Mouse (Mus musculus) megakaryocyte-erythroid progenitor cell, adult 5-6 weeks (primary cell): ENCODE results near the gene Pilrb1. TPM values are rescaled to one million over a fixed set of nuclear protein-coding genes. Genes with fewer than 3 reads are reported as not detected.

ENCODE experiments used
- ATAC-seq: replicated peaks from 2 replicates; pipeline ENCODE4 v1.8.0; 2016; ENCODE audit warnings: mild to moderate bottlenecking, inconsistent platforms; ENCODE audit not compliant: severe bottlenecking, poor library complexity, low FRiP score, low TSS enrichment
- total RNA-seq, 2 experiments: library from RNA; stranded (forward) in 1 of 2; stranded (reverse) in 1 of 2; fragments of 200-1000, 215-1000 nt in 1 of 2; fragments of >200 nt in 1 of 2; fragmentation: Nextera tagmentation in 1 of 2; gene quantifications; 2 replicates each; pipeline ENCODE4 v1.2.3; 2014 to 2017

The Pilrb1 gene
- total RNA-seq, 2 experiments from 2014 or later = not detected

DNA sequence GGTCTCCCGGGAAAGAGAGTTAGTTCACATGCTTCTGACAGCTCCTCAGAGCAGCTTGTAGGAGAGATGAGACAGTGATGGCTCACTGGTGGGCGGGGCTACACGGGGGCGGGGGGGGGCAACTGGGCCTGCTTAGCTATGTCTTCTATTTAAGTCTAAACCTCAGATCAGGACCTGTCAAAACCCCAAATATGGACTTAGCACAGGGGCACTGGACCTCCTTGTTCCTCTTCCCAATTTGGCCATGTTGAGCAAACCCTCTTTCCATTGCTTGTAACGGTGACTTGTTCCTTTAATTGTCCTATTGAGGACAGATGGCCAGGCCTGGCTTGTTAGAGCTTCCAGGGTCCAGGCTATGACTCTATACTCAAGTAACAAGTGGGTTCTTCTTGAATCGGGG is 26.4 kb downstream of the Pilrb1 start:
- ATAC-seq = no peak

DNA sequence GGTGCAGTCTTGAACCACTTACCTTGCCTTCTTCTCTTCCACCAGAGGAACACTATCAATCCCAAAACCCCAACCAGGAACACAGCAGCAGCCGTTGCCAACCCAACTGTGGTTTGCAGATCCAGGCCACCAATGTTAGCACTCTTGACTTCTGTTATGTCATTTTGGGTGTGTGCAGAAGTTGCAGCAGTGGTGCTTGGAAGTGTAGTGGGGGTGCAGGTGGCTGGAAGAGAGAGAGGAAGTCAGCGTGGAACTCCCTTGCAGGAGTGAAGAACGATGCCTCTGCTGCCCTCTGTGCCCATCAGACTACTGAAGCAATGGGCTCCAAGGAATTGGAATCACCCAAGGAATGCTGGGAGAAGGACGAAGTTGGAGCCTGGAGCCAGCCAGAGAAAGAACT is 26.8 kb downstream of the Pilrb1 start:
- ATAC-seq = no peak

DNA sequence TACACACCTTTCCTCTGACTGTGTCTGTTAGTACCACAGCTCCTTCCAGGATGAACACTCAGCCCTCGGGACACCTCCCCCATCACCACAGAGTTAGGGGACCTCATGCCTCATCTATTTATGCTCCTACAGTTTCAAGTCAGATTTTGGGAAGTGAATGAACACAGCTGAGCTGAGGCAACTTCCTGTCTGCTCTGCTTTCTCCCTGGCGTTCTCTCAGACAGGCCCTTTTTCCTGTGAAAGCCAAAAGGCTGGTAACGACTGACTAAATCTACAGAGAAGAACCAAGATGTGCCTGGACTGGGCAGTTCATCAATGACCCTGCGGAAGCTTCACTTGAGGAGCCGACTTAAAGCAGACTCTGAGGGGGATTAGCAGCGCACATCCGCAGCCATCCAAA is 27.7 kb downstream of the Pilrb1 start:
- no peak for ATAC-seq

DNA sequence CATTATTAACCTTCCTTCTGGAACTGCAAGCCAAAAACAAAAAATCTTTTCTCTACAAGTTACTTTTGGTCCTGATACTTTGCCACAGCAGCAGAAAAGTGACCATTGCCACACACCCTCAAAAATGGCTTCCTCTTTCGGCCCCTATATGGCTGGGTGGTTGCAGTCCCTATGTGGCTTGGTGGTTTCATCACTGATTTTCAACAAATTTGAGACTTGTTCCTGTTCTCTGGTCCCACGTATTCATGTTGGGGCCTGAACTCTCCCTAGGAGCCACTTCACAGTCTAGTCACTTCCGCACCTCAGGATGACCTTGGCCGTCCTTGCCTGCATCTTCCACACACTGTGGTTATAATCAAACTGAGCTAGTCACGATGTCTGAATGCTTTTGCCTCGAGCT is 29.2 kb downstream of the Pilrb1 start:
- no peak for ATAC-seq

DNA sequence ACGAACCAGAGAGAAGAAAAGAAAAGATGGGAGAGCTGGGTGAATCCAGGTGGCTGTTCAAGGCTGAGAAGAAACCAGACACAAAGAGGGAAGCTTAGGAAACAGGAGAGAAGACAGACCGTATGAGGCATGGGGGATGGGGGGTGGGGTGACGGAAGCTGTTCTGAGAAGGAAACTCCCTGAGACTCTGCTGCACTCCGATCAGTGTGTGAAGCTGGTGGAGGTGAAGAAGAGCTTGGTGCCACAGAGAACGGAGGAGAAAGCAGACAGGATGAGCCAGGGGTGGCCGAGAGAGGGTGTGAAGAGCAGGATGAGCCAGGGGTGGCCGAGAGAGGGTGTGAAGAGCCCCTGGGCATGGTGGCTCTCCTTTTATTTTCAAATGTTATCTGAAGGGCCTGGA is 31.5 kb downstream of the Pilrb1 start:
- no peak for ATAC-seq

DNA sequence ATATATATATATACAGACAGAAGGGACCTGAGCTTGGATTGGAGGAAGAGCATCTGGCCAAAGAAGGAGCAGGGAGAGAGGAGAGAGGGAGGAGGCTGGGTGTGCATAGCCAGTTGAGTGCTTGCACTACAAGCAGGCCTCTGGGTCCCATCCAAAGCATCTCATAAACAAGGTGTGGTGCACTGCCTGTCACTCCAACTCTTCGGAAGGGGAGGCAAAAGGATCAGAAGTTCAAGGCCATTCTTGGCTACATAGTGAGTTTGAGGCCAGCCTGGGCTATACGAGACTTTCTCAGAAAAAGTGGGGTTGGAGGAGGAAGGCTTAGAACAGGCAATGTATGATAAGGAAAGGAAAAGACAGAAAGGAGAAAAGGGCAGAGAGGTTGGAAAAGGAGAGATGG is 31.9 kb downstream of the Pilrb1 start:
- ATAC-seq = no peak

DNA sequence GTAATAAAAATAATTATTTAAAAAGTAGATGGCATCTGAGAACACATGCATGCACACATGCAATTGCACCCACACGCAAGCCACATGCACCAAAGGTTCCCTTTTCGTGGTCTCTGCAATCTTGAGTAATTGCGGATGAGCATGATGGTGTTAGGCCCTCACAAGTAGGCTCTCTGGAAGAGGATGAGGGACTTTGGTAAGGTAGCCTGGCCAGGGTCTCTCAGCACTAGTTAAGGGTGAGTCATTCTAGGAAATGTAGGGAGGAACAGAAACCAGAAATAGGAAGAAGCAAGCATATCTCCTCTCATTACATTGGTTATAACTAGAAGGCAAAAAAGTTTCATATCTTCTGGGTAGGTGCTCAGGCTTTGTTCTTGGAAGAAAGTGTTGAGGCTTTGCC is 32.9 kb downstream of the Pilrb1 start:
- no peak for ATAC-seq

DNA sequence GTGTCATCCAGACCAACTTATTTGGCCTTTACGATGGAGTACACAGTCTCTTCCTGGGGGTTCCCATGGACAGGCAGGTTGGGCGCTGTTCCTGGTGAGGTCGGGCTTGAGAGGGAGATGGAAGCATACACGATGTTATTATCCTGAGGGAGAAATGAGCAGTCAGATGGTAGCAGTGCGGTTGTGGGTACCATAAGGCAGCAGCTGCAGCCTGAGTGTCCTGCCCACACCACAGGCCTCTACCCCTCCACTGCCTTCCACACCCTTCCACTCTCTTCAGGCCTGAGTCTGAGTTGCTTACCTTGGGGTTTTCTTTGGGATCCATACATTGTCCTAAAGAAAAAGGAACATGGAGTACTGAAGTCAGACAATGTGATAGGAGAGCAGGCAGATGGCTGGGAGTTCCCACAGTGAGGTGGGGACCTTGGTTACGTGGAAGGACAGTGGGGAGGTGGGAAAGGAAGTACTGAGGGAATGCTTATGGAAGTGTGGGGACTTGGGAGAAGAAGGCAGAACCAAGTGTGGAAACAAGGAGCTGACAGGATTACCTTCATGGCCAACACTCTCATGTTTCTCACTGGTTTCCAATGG is 34.4 kb downstream of the Pilrb1 start:
- no peak for ATAC-seq

DNA sequence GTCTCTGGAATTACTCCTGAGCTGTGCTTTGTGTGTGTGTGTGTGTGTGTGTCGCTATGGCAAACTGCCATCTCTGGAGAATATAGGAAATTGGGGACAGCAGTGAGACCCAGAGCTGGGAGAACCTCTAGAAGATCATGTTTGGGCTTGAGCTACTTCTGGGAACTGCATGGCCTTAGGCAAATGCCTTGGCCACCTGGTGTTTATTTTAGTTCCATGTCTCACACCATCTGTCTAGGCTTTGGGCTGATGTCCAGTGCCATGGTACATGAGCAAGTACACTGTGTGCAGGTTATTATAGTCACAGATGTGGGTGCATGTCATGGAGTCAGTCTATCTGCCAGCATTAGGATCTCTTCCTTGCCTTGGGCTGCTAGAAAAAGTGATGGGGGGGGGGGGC is 35.3 kb downstream of the Pilrb1 start:
- no peak for ATAC-seq

DNA sequence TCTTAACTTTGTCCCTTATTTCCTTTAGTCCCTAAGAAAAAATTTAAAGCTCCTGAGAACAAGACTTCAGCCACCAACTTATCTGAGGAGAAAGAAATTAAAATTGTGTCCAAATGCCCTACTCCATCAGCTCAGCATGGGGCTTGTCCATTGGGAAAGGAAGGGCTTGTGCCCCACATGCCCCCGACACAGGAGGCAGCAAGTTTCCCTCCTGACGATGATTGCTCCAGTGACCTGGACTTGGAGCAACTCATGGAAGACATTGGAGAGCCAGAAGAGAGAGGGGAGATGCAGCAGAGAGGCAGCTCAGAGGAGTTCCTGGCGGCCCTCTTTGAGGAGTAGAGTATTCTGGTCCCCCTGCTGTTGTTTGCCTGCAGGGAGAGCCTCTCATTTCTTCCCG is 35.8 kb downstream of the Pilrb1 start:
- no peak for ATAC-seq

DNA sequence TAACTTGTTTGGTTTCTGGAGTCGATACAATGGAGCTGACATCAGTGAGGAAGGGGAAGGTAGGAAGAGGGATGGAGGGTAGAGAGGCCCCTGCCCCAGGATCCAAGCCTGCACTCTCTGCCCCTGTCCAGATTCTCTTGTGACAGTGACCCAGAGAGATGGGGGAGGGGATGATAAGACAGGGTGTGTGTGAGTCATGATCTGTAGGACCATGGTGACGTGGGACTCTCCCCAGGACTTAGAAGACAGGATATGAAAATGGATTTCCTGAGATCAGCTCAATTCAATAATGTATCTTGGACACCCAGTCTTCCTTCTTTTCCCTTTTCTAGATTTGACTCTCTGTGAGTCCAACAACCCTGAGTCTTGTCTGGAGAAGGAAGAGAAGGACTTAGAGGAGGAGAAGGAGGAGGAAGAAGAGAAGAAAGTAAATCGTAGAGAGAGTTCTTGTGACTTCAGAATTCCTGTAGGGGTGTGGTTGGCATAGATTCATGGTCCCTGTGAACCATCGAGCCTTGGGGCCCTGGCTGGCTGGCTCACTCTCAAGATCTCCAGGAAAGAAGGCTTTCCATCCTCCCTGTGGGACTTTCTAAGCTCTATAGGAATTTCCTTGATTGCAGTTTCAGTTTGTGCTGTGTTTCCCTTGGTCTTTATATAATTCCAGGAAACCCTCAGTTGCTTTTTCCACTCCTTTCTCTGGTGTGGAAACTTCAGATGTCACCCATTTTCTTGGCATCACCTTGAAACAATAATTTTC is 40.3 kb downstream of the Pilrb1 start:
- ATAC-seq = no peak

DNA sequence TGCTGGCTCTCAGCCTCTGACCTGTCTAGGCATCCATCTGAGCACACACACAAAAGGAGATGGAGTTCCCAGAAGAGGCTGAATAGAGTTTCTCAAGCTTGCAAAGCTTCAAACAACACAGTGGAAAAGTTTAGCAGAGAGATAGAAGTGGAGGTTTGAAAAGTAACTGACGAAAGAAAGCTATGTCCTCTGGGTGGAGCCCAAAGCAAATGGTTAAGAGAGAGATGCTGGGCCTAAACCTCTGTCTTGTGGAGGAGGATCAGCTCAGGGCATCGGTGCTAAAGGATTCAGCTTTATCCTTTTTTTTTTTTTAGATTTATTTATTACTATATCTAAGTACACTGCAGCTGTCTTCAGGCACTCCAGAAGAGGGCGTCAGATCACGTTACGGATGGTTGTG is 49.6 kb downstream of the Pilrb1 start:
- ATAC-seq = no peak

DNA sequence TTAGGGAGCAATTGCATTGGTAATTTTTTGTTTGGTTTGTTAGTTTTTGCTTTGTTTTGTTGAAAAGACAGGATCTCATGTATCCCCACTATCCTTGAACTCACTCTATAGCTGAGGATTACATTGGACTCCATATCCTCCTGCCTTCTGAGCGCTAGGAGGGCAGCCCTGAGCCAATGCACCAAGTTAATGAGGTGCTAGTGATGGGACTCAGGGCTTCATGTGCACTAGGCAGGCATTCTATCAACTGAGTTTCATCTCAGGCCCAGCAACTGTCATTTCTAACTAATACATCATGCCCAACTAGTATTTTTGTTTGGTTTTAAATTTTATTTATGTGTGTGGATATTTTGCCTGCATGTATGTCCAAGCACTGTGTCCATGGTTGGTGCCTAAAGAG is 51.7 kb downstream of the Pilrb1 start:
- no peak for ATAC-seq

Other genes with a start within 250 kb of the Pilrb1 start
- 3.5 TPM in 1 of 2 replicates, not detected in the other for gene Pcolce, start 244.3 kb downstream of the Pilrb1 start, total RNA-seq (2014; fragmentation: Nextera tagmentation)
- gene Pcolce, start 244.3 kb downstream of the Pilrb1 start, total RNA-seq (2017) = 0.34 TPM in 1 of 2 replicates, not detected in the other
- not detected in 2 replicates for gene Fbxo24, start 229.1 kb downstream of the Pilrb1 start, total RNA-seq (2014; fragmentation: Nextera tagmentation)
- not detected in 2 replicates for gene Fbxo24, start 229.1 kb downstream of the Pilrb1 start, total RNA-seq (2017)
- 56.4 and 79.5 TPM in 2 replicates for gene Lrch4, start 229.0 kb downstream of the Pilrb1 start, total RNA-seq (2014; fragmentation: Nextera tagmentation)
- 13.9 and 14.7 TPM in 2 replicates for gene Lrch4, start 229.0 kb downstream of the Pilrb1 start, total RNA-seq (2017)
- gene Gm20605, start 228.9 kb downstream of the Pilrb1 start, total RNA-seq (2014; fragmentation: Nextera tagmentation) = 19.5 and 22.4 TPM in 2 replicates
- gene Gm20605, start 228.9 kb downstream of the Pilrb1 start, total RNA-seq (2017) = 2.8 and 3.1 TPM in 2 replicates
- 45.8 and 69.9 TPM in 2 replicates for gene Sap25, start 216.8 kb downstream of the Pilrb1 start, total RNA-seq (2014; fragmentation: Nextera tagmentation)
- 10.0 and 12.9 TPM in 2 replicates for gene Sap25, start 216.8 kb downstream of the Pilrb1 start, total RNA-seq (2017)
- not detected in 2 replicates for gene Irs3, start 212.4 kb downstream of the Pilrb1 start, total RNA-seq (2014; fragmentation: Nextera tagmentation)
- 0.80 TPM in 1 of 2 replicates, not detected in the other for gene Irs3, start 212.4 kb downstream of the Pilrb1 start, total RNA-seq (2017)
- gene Agfg2, start 173.4 kb downstream of the Pilrb1 start, total RNA-seq (2014; fragmentation: Nextera tagmentation) = 22.7 and 37.5 TPM in 2 replicates
- 17.0 TPM in 2 replicates for gene Agfg2, start 173.4 kb downstream of the Pilrb1 start, total RNA-seq (2017)
- gene Nyap1, start 116.5 kb downstream of the Pilrb1 start, total RNA-seq (2014; fragmentation: Nextera tagmentation) = 0.57 TPM in 1 of 2 replicates, not detected in the other
- not detected in 2 replicates for gene Nyap1, start 116.5 kb downstream of the Pilrb1 start, total RNA-seq (2017)
- 45.4 and 55.2 TPM in 2 replicates for gene Tsc22d4, start 112.4 kb downstream of the Pilrb1 start, total RNA-seq (2014; fragmentation: Nextera tagmentation)
- gene Tsc22d4, start 112.4 kb downstream of the Pilrb1 start, total RNA-seq (2017) = 43.0 and 66.3 TPM in 2 replicates
- 40.6 and 60.7 TPM in 2 replicates for gene Ppp1r35, start 79.3 kb downstream of the Pilrb1 start, total RNA-seq (2014; fragmentation: Nextera tagmentation)
- 30.0 and 60.2 TPM in 2 replicates for gene Ppp1r35, start 79.3 kb downstream of the Pilrb1 start, total RNA-seq (2017)
- 59.2 and 84.0 TPM in 2 replicates for gene Mepce, start 70.5 kb downstream of the Pilrb1 start, total RNA-seq (2014; fragmentation: Nextera tagmentation)
- gene Mepce, start 70.5 kb downstream of the Pilrb1 start, total RNA-seq (2017) = 22.0 and 26.7 TPM in 2 replicates
- 4.2 and 5.5 TPM in 2 replicates for gene Zcwpw1, start 70.3 kb downstream of the Pilrb1 start, total RNA-seq (2014; fragmentation: Nextera tagmentation)
- 7.8 and 18.7 TPM in 2 replicates for gene Zcwpw1, start 70.3 kb downstream of the Pilrb1 start, total RNA-seq (2017)
- 6.5 TPM in 1 of 2 replicates, not detected in the other for gene Pilra, start 21.8 kb downstream of the Pilrb1 start, total RNA-seq (2014; fragmentation: Nextera tagmentation)
- gene Pilra, start 21.8 kb downstream of the Pilrb1 start, total RNA-seq (2017) = not detected in 2 replicates
- gene Pilrb2, start 13.7 kb upstream of the Pilrb1 start, total RNA-seq (2014; fragmentation: Nextera tagmentation) = 1.5 TPM in 1 of 2 replicates, not detected in the other
- not detected in 2 replicates for gene Pilrb2, start 13.7 kb upstream of the Pilrb1 start, total RNA-seq (2017)
- gene Cyp3a13, start 63.5 kb upstream of the Pilrb1 start, total RNA-seq (2014; fragmentation: Nextera tagmentation) = not detected in 2 replicates
- not detected in 2 replicates for gene Cyp3a13, start 63.5 kb upstream of the Pilrb1 start, total RNA-seq (2017)
- gene Gjc3, start 105.0 kb upstream of the Pilrb1 start, total RNA-seq (2014; fragmentation: Nextera tagmentation) = not detected in 2 replicates
- gene Gjc3, start 105.0 kb upstream of the Pilrb1 start, total RNA-seq (2017) = not detected in 2 replicates
- gene Azgp1, start 123.4 kb upstream of the Pilrb1 start, total RNA-seq (2014; fragmentation: Nextera tagmentation) = not detected in 2 replicates
- not detected in 2 replicates for gene Azgp1, start 123.4 kb upstream of the Pilrb1 start, total RNA-seq (2017)
- gene Smok3a, start 163.2 kb upstream of the Pilrb1 start, total RNA-seq (2014; fragmentation: Nextera tagmentation) = not detected in 2 replicates
- not detected in 2 replicates for gene Smok3a, start 163.2 kb upstream of the Pilrb1 start, total RNA-seq (2017)
- gene Smok3b, start 163.3 kb upstream of the Pilrb1 start, total RNA-seq (2014; fragmentation: Nextera tagmentation) = not detected in 2 replicates
- gene Smok3b, start 163.3 kb upstream of the Pilrb1 start, total RNA-seq (2017) = not detected in 2 replicates
- not detected in 2 replicates for gene Smok3c, start 195.1 kb upstream of the Pilrb1 start, total RNA-seq (2014; fragmentation: Nextera tagmentation)
- not detected in 2 replicates for gene Smok3c, start 195.1 kb upstream of the Pilrb1 start, total RNA-seq (2017)
- 40.3 and 41.1 TPM in 2 replicates for gene Zkscan1, start 227.0 kb upstream of the Pilrb1 start, total RNA-seq (2014; fragmentation: Nextera tagmentation)
- gene Zkscan1, start 227.0 kb upstream of the Pilrb1 start, total RNA-seq (2017) = 38.0 and 44.5 TPM in 2 replicates